Mouse (Mus musculus): Measurements from ENCODE around the gene Myo1a.

GRCm38 (mm10) chr10:127739661-127740161 lies 34.7 kb downstream of the Myo1a start:
- TF ChIP-seq CTCF (IDR thresholded peaks at IDR 0.05; ENCODE audit: extremely low read depth, insufficient read depth, insufficient read length, insufficient replicate concordance) (no peak), POLR2A (IDR thresholded peaks at IDR 0.05; ENCODE audit: low read depth, low read length) (no peak)
